Mouse (Mus musculus) stomach, embryonic 15.5 days (tissue): Measurements from ENCODE around the gene Far1. TPM values are rescaled to one million over a fixed set of nuclear protein-coding genes. Genes with fewer than 3 reads are reported as not detected.

Experiments
- ATAC-seq: fragments of 200-750 bp; cut with Nextera tagmentation; 2 replicates; pipeline ENCODE4 v1.8.0; 2017; ENCODE audit warnings: low read depth, moderate number of reproducible peaks, moderate TSS enrichment; ENCODE audit not compliant: insufficient read depth, low FRiP score
- H3K27ac ChIP-seq: fragments of 300-500 bp; sonication (generic); 2 replicates; pipeline ENCODE4 v1.5.1; 2015; ENCODE audit warnings: mild to moderate bottlenecking, inconsistent platforms
- H3K27me3 ChIP-seq: fragments of 300-500 bp; sonication (generic); replicated peaks from 2 replicates; pipeline ENCODE4 v1.6.1; 2015; ENCODE audit warnings: inconsistent platforms
- H3K36me3 ChIP-seq: fragments of 300-500 bp; sonication (generic); 2 replicates; pipeline ENCODE4 v1.6.1; 2015; ENCODE audit warnings: inconsistent platforms
- H3K4me1 ChIP-seq: fragments of 300-500 bp; sonication (generic); 2 replicates; pipeline ENCODE4 v1.6.1; 2015; ENCODE audit warnings: inconsistent platforms
- H3K4me2 ChIP-seq: fragments of 300-500 bp; sonication (generic); 2 replicates; pipeline ENCODE4 v1.6.1; 2015; ENCODE audit warnings: mild to moderate bottlenecking, inconsistent platforms
- H3K4me3 ChIP-seq: fragments of 300-500 bp; sonication (generic); replicated peaks from 2 replicates; pipeline ENCODE4 v1.5.1; 2015; ENCODE audit warnings: inconsistent platforms
- H3K9ac ChIP-seq: fragments of 300-500 bp; sonication (generic); 2 replicates; pipeline ENCODE4 v1.6.1; 2015; ENCODE audit warnings: inconsistent platforms
- H3K9me3 ChIP-seq: fragments of 300-500 bp; sonication (generic); 2 replicates; pipeline ENCODE4 v1.6.1; 2016; ENCODE audit warnings: inconsistent platforms
- WGBS: fragments of 180-500 bp; shearing (Covaris S2); methylation state at CpG from one replicate; pipeline ENCODE4 v1.1.7; 2015; 5-methylcytosine and 5-hydroxymethylcytosine counted together
- polyA plus RNA-seq: library from polyadenylated mRNA; unstranded; fragments of >200 nt; fragmentation: Nextera tagmentation; extraction: Ambion mirVana; gene quantifications from 2 replicates; pipeline ENCODE4 v1.2.1, GENCODE M21; 2015

The Far1 gene
- polyA plus RNA-seq, 1 experiment from 2014 or later: 94.5 TPM

DNA sequence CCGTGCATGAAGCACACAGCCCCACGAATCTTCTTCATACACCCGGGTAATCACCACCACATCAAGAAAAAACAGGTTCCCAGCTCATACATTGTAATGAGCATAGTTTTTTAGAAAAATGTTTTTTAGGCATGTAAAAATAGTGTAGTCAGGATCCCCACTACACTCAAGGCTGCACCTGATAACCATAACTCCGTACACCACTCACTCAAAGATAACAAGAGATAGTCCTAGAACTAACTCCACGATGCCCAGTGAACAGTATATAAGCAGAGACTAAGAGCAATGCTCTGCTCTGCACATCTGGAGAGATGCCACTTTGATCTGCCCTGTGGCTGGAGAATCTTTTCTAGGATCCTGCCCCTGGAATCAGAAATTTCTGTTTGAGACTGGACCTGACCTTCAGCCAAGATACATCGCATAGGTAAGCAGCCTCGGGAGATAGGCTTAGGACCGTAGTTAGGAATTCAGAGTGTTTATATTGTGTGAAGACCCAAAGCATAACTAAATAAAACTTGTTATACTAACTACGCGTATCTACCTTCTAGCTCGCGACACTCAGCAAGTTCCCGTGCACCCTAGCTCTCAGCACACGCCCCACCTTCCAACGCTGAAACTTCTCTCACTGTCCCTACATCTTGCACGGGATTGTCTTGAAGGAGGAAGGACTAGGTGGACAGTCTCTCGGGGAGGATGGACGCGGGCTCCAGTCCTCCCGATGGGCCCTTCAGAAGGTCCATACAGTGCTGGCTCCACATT lies 928 bp upstream of the Far1 start:
- Histone ChIP-seq H3K4me2 (peak overlapping the region; percentile 82), H3K27me3 (no peaks in the 10 kb centered on the region), H3K27ac (peak overlapping the region; percentile 79), H3K36me3 (no peaks in the 10 kb centered on the region), H3K9ac (peak overlapping the region; percentile 59), H3K9me3 (no peaks in the 10 kb centered on the region), H3K4me1 (peaks cover 3% of the 10 kb centered on the region; the same call in 1 of the 2 replicates), H3K4me3 (peak overlapping the region; percentile 97)
- WGBS: 14% methylated on average over 20 of the region's 20 CpGs
- ATAC-seq: peak; percentile 3

DNA sequence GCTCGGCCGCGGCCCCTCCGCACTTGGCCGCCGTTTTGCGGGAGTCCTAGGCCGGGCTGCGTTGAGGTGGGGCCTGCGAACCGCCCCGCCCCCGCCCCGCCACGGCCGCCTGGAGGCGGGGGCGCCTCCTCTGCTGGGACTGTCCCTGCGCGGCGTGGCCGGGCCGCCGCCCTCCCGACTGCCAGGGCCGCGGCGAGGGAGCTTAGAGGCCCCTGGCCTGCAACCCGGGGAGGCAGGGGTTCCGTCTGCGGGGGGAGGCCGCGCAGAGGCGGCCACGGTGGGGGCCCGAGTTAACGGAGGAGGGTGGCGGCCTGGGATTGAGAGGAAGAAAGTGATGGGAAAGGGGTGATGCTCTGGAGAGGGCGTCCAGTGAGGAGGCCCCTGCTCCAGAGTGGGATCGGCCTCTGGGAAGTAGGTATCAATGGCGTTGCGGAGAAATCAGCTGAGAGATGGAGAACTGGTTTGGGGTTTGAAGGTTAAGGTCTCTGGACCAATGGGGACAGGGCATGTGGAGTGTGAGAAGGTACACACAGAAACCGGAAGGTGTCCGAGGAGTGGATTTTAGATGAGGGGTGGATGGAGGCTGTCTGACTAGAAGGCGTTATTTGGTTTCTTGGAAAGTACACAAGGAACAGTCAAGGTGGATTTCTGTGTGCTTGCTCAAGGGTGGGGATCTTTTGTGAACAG lies 472 bp downstream of the Far1 start:
- ATAC-seq: peak; percentile 78
- Histone ChIP-seq H3K9me3 (no peaks in the 10 kb centered on the region), H3K27ac (peak overlapping the region; percentile 88), H3K27me3 (no peaks in the 10 kb centered on the region), H3K4me3 (peak overlapping the region; percentile 97), H3K4me1 (peaks cover 3% of the 10 kb centered on the region; the same call in 1 of the 2 replicates), H3K36me3 (no peaks in the 10 kb centered on the region), H3K9ac (peak overlapping the region; percentile 84), H3K4me2 (peak overlapping the region; percentile 82)
- under 1% methylated on average over 40 of the region's 45 CpGs for WGBS

DNA sequence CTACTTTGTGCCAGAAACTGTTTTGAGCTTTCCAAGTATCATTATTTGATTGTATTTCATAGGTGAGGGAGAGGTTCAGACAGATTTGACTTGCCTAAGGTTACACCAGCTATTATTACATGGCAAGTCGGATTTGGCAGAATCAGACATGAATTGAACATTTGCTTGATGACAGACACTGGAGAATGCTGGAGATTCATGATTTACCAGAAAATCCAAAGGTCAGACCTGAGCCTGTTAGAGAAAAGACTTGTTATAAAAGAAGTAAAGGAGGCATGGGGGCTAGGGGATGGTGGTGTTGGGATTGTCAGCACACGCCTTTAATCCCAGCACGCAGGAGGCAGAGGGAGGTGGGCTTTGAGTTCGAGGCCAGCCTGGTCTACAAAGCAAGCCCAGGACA lies 2.2 kb downstream of the Far1 start:
- Histone ChIP-seq H3K4me2 (no peak overlapping the region), H3K4me1 (peaks cover 3% of the 10 kb centered on the region; the same call in 1 of the 2 replicates), H3K36me3 (no peaks in the 10 kb centered on the region), H3K9ac (no peak overlapping the region), H3K27ac (no peak overlapping the region), H3K9me3 (no peaks in the 10 kb centered on the region), H3K27me3 (no peaks in the 10 kb centered on the region), H3K4me3 (no peak overlapping the region)
- ATAC-seq: no peak
- 86% methylated on average over 4 of the region's 4 CpGs for WGBS

DNA sequence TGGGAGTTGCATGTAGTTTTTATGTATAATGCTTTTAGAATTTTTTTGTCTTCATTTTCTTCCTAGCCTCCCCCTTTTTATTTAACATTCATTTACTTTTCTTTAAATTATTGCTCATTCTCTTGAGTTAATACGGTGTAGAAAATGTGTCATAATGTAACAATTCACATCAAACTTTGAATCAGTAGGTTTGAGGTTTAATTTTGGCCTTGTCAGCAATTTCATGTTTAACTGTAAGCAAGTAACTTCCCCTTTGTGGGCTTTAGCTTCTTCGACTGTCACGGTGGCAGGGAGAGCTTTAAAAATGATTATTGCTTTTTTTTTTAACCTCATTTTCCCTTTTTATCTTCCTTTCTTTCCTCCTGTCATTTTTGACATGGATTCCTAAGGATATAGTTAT lies 4.8 kb downstream of the Far1 start:
- ATAC-seq: no peak
- no peaks in the 10 kb centered on the region for H3K27me3 ChIP-seq
- H3K9me3 ChIP-seq: no peaks in the 10 kb centered on the region
- H3K4me2 ChIP-seq: no peak overlapping the region
- no peak overlapping the region for H3K27ac ChIP-seq
- peaks cover 3% of the 10 kb centered on the region; the same call in 1 of the 2 replicates for H3K4me1 ChIP-seq
- H3K9ac ChIP-seq: no peak overlapping the region
- WGBS: 46% methylated on average over 3 of the region's 3 CpGs
- H3K4me3 ChIP-seq: no peak overlapping the region
- H3K36me3 ChIP-seq: no peaks in the 10 kb centered on the region

- ATAC-seq: no peak
- no peaks in the 10 kb centered on the region for H3K36me3 ChIP-seq
These were observed 5.3 kb downstream of the Far1 start for GRCm38 (mm10) chr7:113518961-113519360.

GRCm38 (mm10) chr7:113543158-113543557 lies 29.5 kb downstream of the Far1 start:
- Histone ChIP-seq H3K9me3 (no peaks in the 10 kb centered on the region), H3K27me3 (no peaks in the 10 kb centered on the region), H3K4me1 (no peaks in the 10 kb centered on the region), H3K27ac (no peak overlapping the region), H3K36me3 (no peaks in the 10 kb centered on the region), H3K9ac (no peak overlapping the region), H3K4me2 (no peak overlapping the region), H3K4me3 (no peak overlapping the region)
- 37% methylated on average over 1 of the region's 1 CpGs for WGBS
- no peak for ATAC-seq

More at GRCm38 (mm10) chr7:113518961-113519360, 5.3 kb downstream of the Far1 start:
- H3K4me2 ChIP-seq: no peak overlapping the region
- H3K9me3 ChIP-seq: no peaks in the 10 kb centered on the region
- H3K27ac ChIP-seq: no peak overlapping the region
- H3K4me3 ChIP-seq: no peak overlapping the region
- H3K9ac ChIP-seq: no peak overlapping the region
- 79% methylated on average over 2 of the region's 2 CpGs for WGBS
- H3K27me3 ChIP-seq: no peaks in the 10 kb centered on the region
- peaks cover 3% of the 10 kb centered on the region; the same call in 1 of the 2 replicates for H3K4me1 ChIP-seq

DNA sequence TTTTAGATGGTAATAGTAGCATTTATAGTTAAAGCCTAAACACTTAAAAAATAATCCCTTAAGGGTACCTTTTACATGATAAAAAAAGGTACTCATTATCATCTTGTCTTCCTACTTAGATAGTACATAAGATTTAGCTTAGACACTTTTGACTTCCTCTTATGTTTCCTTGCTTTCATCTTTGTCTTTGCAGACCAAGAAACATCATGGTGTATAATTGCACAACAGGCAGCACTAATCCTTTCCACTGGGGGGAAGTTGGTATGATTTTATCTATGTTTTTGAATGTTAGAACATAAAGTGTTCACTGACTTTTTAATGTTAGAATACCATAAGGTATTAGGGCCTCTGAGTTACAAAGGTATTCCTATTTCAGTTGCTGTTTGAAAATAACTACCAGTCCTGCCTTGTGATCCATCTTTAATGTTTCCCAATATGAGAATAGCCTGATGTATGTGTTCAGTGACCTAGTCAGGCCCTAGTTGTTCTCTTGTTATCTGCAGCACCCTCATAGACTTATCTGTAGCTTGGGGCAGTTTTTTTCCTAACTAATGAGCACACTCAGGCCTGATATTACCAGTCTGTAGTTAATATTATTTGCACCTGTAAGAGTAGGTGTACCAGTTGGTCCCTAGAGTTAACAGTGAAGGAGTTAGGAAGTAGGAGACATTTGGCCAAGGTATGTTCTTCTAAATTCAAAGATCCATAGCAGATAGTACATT lies 38.3 kb downstream of the Far1 start:
- Histone ChIP-seq H3K27ac (no peak overlapping the region), H3K36me3 (0 out of 2 replicates have a peak, but pooled peaks cover 2% of the 10 kb centered on the region)

DNA sequence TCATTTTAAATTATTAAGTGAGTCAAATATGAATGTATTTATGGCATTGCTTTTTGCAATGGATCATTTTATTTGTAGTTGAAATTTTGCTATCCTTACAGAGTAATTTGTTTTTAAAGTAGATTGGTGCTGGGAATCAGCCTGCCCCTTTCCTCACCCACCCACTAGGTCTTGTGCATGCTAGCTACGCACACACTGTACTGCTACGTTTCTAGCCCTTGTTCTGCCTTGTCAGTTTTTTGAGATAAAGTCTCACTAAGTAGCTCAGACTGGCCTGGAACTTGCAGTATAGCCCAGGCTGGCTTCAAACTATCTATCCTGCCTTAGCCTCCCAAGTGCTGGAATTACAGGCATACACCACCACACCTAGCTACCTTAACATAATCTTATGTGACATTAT lies 38.9 kb downstream of the Far1 start:
- H3K4me3 ChIP-seq: no peak overlapping the region
- no peak overlapping the region for H3K4me2 ChIP-seq
- no peak overlapping the region for H3K27ac ChIP-seq
- 0 out of 2 replicates have a peak, but pooled peaks cover 2% of the 10 kb centered on the region for H3K36me3 ChIP-seq
- no peaks in the 10 kb centered on the region for H3K4me1 ChIP-seq
- WGBS: 86% methylated on average over 2 of the region's 2 CpGs
- no peaks in the 10 kb centered on the region for H3K9me3 ChIP-seq
- no peak overlapping the region for H3K9ac ChIP-seq
- H3K27me3 ChIP-seq: no peaks in the 10 kb centered on the region
- no peak for ATAC-seq

More for the DNA sequence above, 38.3 kb downstream of the Far1 start:
- H3K27me3 ChIP-seq: no peaks in the 10 kb centered on the region
- H3K4me2 ChIP-seq: no peak overlapping the region
- H3K9me3 ChIP-seq: no peaks in the 10 kb centered on the region
- ATAC-seq: no peak
- H3K9ac ChIP-seq: no peak overlapping the region
- no peak overlapping the region for H3K4me3 ChIP-seq
- no peaks in the 10 kb centered on the region for H3K4me1 ChIP-seq

DNA sequence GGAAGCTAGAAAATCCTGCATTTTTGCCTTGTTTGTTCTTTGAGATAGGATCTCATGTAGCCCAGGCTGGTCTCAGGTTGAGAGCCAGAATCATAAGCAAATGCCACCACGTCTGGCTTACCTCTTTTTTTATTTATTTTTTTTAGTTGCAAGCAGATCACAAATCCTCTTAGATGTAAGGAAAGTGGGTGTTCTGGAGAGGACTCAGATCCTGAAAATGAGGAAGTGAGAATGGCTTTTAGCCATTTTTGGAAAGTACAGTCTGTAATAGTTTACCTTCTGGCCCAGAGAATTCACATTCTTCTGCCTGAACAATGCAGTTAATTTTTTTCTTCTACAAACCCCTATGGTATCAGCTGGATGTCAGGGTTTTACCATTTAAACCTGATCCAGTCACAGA lies 42.5 kb downstream of the Far1 start:
- Histone ChIP-seq H3K27me3 (no peaks in the 10 kb centered on the region), H3K4me1 (no peaks in the 10 kb centered on the region), H3K4me3 (no peak overlapping the region), H3K9ac (no peak overlapping the region), H3K27ac (no peak overlapping the region), H3K9me3 (no peaks in the 10 kb centered on the region), H3K36me3 (0 out of 2 replicates have a peak, but pooled peaks cover 2% of the 10 kb centered on the region), H3K4me2 (no peak overlapping the region)
- ATAC-seq: no peak
- WGBS: 46% methylated on average over 1 of the region's 1 CpGs

DNA sequence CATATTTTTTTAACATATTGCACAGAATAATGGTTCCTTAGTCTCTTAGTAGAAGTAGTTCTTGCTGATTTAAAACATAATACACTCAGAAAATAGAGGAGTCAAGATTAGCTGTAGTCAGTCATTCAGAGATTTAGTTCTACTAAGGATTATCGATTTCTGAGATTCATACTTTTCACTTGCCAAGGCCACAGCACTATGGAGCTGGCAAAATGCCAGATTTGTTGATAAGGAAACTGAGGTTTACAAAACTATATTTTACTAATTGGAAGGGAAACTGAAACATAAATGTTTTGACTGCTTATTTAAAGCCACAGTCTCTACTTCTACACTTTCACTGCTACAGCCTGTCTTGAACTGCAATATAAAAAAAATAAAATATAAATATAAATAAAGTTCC lies 53.3 kb downstream of the Far1 start:
- no peak overlapping the region for H3K4me3 ChIP-seq
- no peaks in the 10 kb centered on the region for H3K9me3 ChIP-seq
- whole genome bisulfite sequencing: 82% methylated on average over 1 of the region's 1 CpGs
- H3K4me1 ChIP-seq: no peaks in the 10 kb centered on the region
- H3K27me3 ChIP-seq: no peaks in the 10 kb centered on the region
- no peak for ATAC-seq
- H3K4me2 ChIP-seq: no peak overlapping the region
- H3K36me3 ChIP-seq: no peaks in the 10 kb centered on the region
- H3K27ac ChIP-seq: no peak overlapping the region
- no peak overlapping the region for H3K9ac ChIP-seq

DNA sequence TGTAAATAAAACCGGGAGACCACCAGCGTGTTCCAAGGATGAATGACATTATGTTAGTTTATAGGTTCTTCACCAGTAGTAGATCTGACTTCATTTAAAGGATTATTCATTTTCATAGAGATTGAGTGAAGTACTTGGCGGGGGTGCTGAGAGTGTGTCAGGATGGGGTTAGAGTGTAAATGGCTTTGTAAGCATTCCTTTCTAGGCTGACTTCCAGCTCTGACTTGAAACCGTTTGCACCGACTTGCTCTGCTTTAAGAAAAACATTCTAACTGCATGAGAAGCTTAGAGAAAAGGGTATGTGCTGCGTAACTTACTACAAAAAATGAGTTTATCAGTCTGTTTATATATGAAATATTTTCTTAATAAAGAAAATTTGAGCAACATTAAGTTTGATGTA lies 57.5 kb downstream of the Far1 start:
- no peaks in the 10 kb centered on the region for H3K4me1 ChIP-seq
- H3K27ac ChIP-seq: no peak overlapping the region
- WGBS: 42% methylated on average over 6 of the region's 6 CpGs
- no peak overlapping the region for H3K4me2 ChIP-seq
- no peaks in the 10 kb centered on the region for H3K36me3 ChIP-seq
- H3K9me3 ChIP-seq: no peaks in the 10 kb centered on the region
- no peak overlapping the region for H3K9ac ChIP-seq
- ATAC-seq: no peak
- H3K27me3 ChIP-seq: no peaks in the 10 kb centered on the region
- no peak overlapping the region for H3K4me3 ChIP-seq

GRCm38 (mm10) chr7:113572741-113573140 lies 59.1 kb downstream of the Far1 start:
- WGBS: 61% methylated on average over 2 of the region's 2 CpGs

More at GRCm38 (mm10) chr7:113572741-113573140, 59.1 kb downstream of the Far1 start:
- Histone ChIP-seq H3K4me3 (no peak overlapping the region), H3K36me3 (no peaks in the 10 kb centered on the region), H3K27ac (no peak overlapping the region), H3K27me3 (no peaks in the 10 kb centered on the region), H3K4me1 (no peaks in the 10 kb centered on the region), H3K9me3 (no peaks in the 10 kb centered on the region), H3K4me2 (no peak overlapping the region), H3K9ac (no peak overlapping the region)
- no peak for ATAC-seq
